Comparison of ENCODE assay signal across 10 mouse cellular contexts in the genomic region with DNA sequence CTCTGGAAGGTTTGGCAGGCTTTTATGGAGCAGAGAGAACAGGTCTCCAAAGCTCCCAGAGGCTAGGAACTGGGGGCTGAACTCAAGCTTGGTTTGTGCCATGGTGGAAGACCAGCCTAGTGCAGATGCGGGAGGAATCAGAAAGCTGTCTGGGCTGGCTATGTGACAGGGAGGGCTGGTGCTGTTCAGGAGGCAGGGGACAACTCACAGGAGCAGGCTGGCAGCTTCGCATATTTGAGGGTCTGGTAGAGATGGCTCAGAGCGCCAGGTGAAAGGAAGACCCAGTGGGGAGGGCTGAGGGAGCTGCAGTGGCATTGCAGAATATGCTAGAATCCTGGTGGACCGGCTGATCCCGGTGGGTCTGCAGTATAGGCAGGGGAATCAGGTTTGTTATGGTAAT.
DNase-seq lines count a peak whose midpoint lies in the region; ATAC-seq lines count a peak whose summit lies in the region.
"Had no signal": no experiment of that assay in that cellular context is flagged by ENCODE, and none has a peak within 500 bp of the region (broad histone marks: within the 10 kb centered on the region; RNA-seq: fewer than 3 reads in every experiment).

No protein-coding gene starts in this region.

- H3K9ac ChIP-seq in liver, embryonic 12.5 days, result 0 out of 2 replicates have a peak overlapping the region, but pooled peaks have one; percentile 28

- 71% methylated on average over 5 of the region's 5 CpGs for WGBS in liver, embryonic 12.5 days (ENCODE audit: insufficient replicate concordance)

- no peak overlapping the region for H3K4me2 ChIP-seq in liver, embryonic 12.5 days

- H3K27ac ChIP-seq in liver, embryonic 12.5 days, result peak overlapping the region; percentile 79

- H3K9me3 ChIP-seq in liver, embryonic 12.5 days (replicated peaks), result no peaks in the 10 kb centered on the region

- peaks cover 79% of the 10 kb centered on the region for H3K4me1 ChIP-seq in liver, embryonic 12.5 days

- peaks cover 68% of the 10 kb centered on the region for H3K27me3 ChIP-seq in liver, embryonic 12.5 days (replicated peaks)

- no peaks in the 10 kb centered on the region for H3K36me3 ChIP-seq in liver, embryonic 12.5 days

- no peak for ATAC-seq in liver, embryonic 12.5 days

- no peak overlapping the region for H3K4me3 ChIP-seq in liver, embryonic 12.5 days

- DNase-seq in cerebellum, postnatal 10 days, result peak; percentile 54 to 61
- DNase-seq in cerebellum, postnatal 4 days (ENCODE audit: low spot score in 2 of 2), result no peak
- DNase-seq in urinary bladder, adult 2 months (ENCODE audit: low spot score), result peak; percentile 20
- no peak for DNase-seq in urinary bladder, postnatal 4 days (ENCODE audit: low spot score in 2 of 2)
- no peak for DNase-seq in MN1 (ENCODE audit: low spot score)
- DNase-seq in frontal cortex, postnatal 14 days (ENCODE audit: low spot score in 2 of 2), result no peak
- no peak for DNase-seq in adipocyte (ENCODE audit: low spot score)
- DNase-seq: B cell, adult 2 months; thymus, adult 2 months had no signal

Comparison
In these comparisons a context has a peak if more than half of its experiments do, and no peak if none do; other contexts are left out.
1. DNase-seq: peak in cerebellum, postnatal 10 days (2 of 2) and urinary bladder, adult 2 months (single experiment); none in cerebellum, postnatal 4 days (0 of 2), urinary bladder, postnatal 4 days (0 of 2), MN1 (single experiment), frontal cortex, postnatal 14 days (0 of 2) and adipocyte (single experiment).